Mouse (Mus musculus) C2C12 (cell line): ENCODE results near the gene Kcnj10. TPM values are rescaled to one million over a fixed set of nuclear protein-coding genes. Genes with fewer than 3 reads are reported as not detected.

Source experiments
- H3K27me3 ChIP-seq: one replicate; pipeline ENCODE4 v1.6.1; 2011; ENCODE audit not compliant: control insufficient read depth, insufficient read depth, insufficient read length
- H3K36me3 ChIP-seq: one replicate; pipeline ENCODE4 v1.6.1; 2011; ENCODE audit not compliant: control insufficient read depth, insufficient read depth
- H3K4me3 ChIP-seq: one replicate; pipeline ENCODE4 v1.5.1; 2011; ENCODE audit warnings: mild to moderate bottlenecking, control low read depth; ENCODE audit not compliant: poor library complexity, insufficient read depth, severe bottlenecking
- H3K79me2 ChIP-seq: one replicate; pipeline ENCODE4 v1.6.1; 2011; ENCODE audit not compliant: control insufficient read depth, insufficient read depth
- H3K79me3 ChIP-seq: one replicate; pipeline ENCODE4 v1.6.1; 2011; ENCODE audit warnings: low read depth, control low read depth
- H3ac ChIP-seq: one replicate; pipeline ENCODE3; 2011; ENCODE audit warnings: low read depth; ENCODE audit not compliant: control insufficient read depth, insufficient read length
- CEBPB ChIP-seq: IDR thresholded peaks from one replicate; pipeline ENCODE4 v1.6.1; 2011; ENCODE audit warnings: low read depth, mild to moderate bottlenecking, control low read depth, moderate library complexity
- CTCF ChIP-seq: IDR thresholded peaks from one replicate; pipeline ENCODE4 v1.5.1; 2011; ENCODE audit not compliant: control insufficient read depth, insufficient read depth, insufficient read length
- FOSL1 ChIP-seq: IDR thresholded peaks from one replicate; pipeline ENCODE4 v1.8.0; 2011; ENCODE audit warnings: mild to moderate bottlenecking, low read length; ENCODE audit not compliant: poor library complexity, insufficient read depth, severe bottlenecking
- MAX ChIP-seq: IDR thresholded peaks from one replicate; pipeline ENCODE4 v1.6.1; 2011; ENCODE audit warnings: mild to moderate bottlenecking, control low read depth
- MYOD1 ChIP-seq: IDR thresholded peaks from one replicate; pipeline ENCODE4 v1.6.1; 2011; ENCODE audit warnings: low read depth; ENCODE audit not compliant: control insufficient read depth, insufficient read length
- MYOG ChIP-seq: IDR thresholded peaks from one replicate; pipeline ENCODE4 v1.6.1; 2011; ENCODE audit not compliant: control insufficient read depth, insufficient read length; ENCODE audit errors: extremely low read depth
- USF1 ChIP-seq: IDR thresholded peaks from one replicate; pipeline ENCODE4 v1.6.1; 2011; ENCODE audit warnings: low read depth, mild to moderate bottlenecking, control low read depth, moderate library complexity
- polyA plus RNA-seq: library from polyadenylated mRNA; unstranded; fragments of >200 nt; fragmentation: generic; extraction: Trizol; gene quantifications from one replicate; pipeline ENCODE4 v1.2.1, GENCODE M21; 2012; ENCODE audit warnings: missing spikeins

Kcnj10 gene
- polyA plus RNA-seq, 1 experiment = not detected

GRCm38 (mm10) chr1:172304443-172304842 is 36.6 kb upstream of the Kcnj10 start:
- H3ac ChIP-seq = no peak overlapping the region
- H3K27me3 ChIP-seq = no peaks in the 10 kb centered on the region
- no peaks in the 10 kb centered on the region for H3K79me2 ChIP-seq
- no peaks in the 10 kb centered on the region for H3K79me3 ChIP-seq
- no peak overlapping the region for H3K4me3 ChIP-seq
- H3K36me3 ChIP-seq = no peaks in the 10 kb centered on the region
- TF ChIP-seq MAX (no peak), MYOG (no peak), MYOD1 (no peak), FOSL1 (no peak), USF1 (no peak), CEBPB (no peak)

GRCm38 (mm10) chr1:172305153-172305552 is 35.9 kb upstream of the Kcnj10 start:
- no peak overlapping the region for H3ac ChIP-seq
- TF ChIP-seq CTCF (no peak), CEBPB (no peak), MYOD1 (no peak), USF1 (no peak), MYOG (no peak), MAX (no peak), FOSL1 (no peak)

GRCm38 (mm10) chr1:172305635-172306034 is 35.4 kb upstream of the Kcnj10 start:
- Histone ChIP-seq H3K4me3 (no peak overlapping the region), H3ac (no peak overlapping the region), H3K36me3 (no peaks in the 10 kb centered on the region), H3K27me3 (no peaks in the 10 kb centered on the region), H3K79me2 (no peaks in the 10 kb centered on the region), H3K79me3 (no peaks in the 10 kb centered on the region)
- TF ChIP-seq USF1 = no peak
- TF ChIP-seq MYOG = no peak
- no peak for TF ChIP-seq CTCF
- no peak for TF ChIP-seq FOSL1
- TF ChIP-seq MYOD1 = no peak
- no peak for TF ChIP-seq MAX
- TF ChIP-seq CEBPB = no peak

More at GRCm38 (mm10) chr1:172305153-172305552, 35.9 kb upstream of the Kcnj10 start:
- no peaks in the 10 kb centered on the region for H3K79me3 ChIP-seq
- no peaks in the 10 kb centered on the region for H3K36me3 ChIP-seq
- no peaks in the 10 kb centered on the region for H3K27me3 ChIP-seq
- no peaks in the 10 kb centered on the region for H3K79me2 ChIP-seq
- H3K4me3 ChIP-seq = no peak overlapping the region

GRCm38 (mm10) chr1:172306196-172306595 is 34.8 kb upstream of the Kcnj10 start:
- no peak for TF ChIP-seq MAX
- TF ChIP-seq CTCF = no peak
- no peak for TF ChIP-seq USF1
- no peak for TF ChIP-seq FOSL1
- peak; percentile 34 for TF ChIP-seq MYOD1
- TF ChIP-seq CEBPB = no peak
- no peak for TF ChIP-seq MYOG

GRCm38 (mm10) chr1:172306885-172307284 is 34.1 kb upstream of the Kcnj10 start:
- no peaks in the 10 kb centered on the region for H3K36me3 ChIP-seq
- H3K27me3 ChIP-seq = no peaks in the 10 kb centered on the region
- H3ac ChIP-seq = no peak overlapping the region
- no peak overlapping the region for H3K4me3 ChIP-seq
- no peaks in the 10 kb centered on the region for H3K79me2 ChIP-seq
- H3K79me3 ChIP-seq = no peaks in the 10 kb centered on the region
- TF ChIP-seq MYOD1 = no peak

More at GRCm38 (mm10) chr1:172306196-172306595, 34.8 kb upstream of the Kcnj10 start:
- H3K79me3 ChIP-seq = no peaks in the 10 kb centered on the region
- H3K27me3 ChIP-seq = no peaks in the 10 kb centered on the region
- no peak overlapping the region for H3ac ChIP-seq
- no peak overlapping the region for H3K4me3 ChIP-seq
- H3K36me3 ChIP-seq = no peaks in the 10 kb centered on the region
- H3K79me2 ChIP-seq = no peaks in the 10 kb centered on the region

GRCm38 (mm10) chr1:172307936-172308335 is 33.1 kb upstream of the Kcnj10 start:
- no peak for TF ChIP-seq MAX
- no peak for TF ChIP-seq MYOG
- TF ChIP-seq FOSL1 = no peak
- no peak for TF ChIP-seq CTCF
- TF ChIP-seq CEBPB = no peak
- Histone ChIP-seq H3K27me3 (no peaks in the 10 kb centered on the region), H3ac (no peak overlapping the region), H3K79me3 (no peaks in the 10 kb centered on the region), H3K4me3 (no peak overlapping the region), H3K79me2 (peaks cover 5% of the 10 kb centered on the region), H3K36me3 (no peaks in the 10 kb centered on the region)
